Comparison of ENCODE assay signal across 8 mouse cellular contexts in the genomic region with DNA sequence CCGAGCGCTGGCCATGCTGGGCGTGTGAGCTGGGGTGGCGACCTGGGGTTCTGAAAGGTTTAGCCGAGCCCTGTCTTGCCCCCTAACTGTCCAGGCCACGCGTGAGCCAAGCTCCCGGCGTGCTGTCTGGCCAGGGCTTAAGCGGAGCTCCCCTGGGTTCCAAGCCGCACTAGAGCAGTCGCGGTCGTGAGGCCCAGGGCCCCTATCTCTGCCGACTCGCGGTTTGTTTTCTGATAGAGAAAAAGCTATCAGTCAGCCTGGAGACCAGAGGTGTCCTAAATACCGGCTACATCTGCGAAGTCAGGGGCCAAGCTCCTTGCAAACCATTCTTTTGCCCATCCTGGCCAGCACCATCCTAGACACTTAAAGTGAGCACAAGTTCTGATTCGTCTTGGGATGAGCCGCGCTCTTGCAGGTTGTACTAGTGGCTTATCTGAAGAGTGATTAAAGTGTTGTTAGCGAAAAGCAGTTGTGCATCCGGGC. TPM values are rescaled to one million over a fixed set of nuclear protein-coding genes. Genes with fewer than 3 reads are reported as not detected.
DNase-seq lines count a peak whose midpoint lies in the region; ATAC-seq and TF ChIP-seq lines count a peak whose summit lies in the region.

No protein-coding gene starts in this region.

- H3K9ac ChIP-seq in heart, postnatal 0 days (replicated peaks; ENCODE audit: low read depth, low read length), result 0 out of 2 replicates have a peak overlapping the region, but pooled peaks have one; percentile 1
- peak overlapping the region; percentile 40; the same call in 1 of the 2 replicates for H3K9ac ChIP-seq in liver, embryonic 15.5 days

- H3K27me3 ChIP-seq in heart, postnatal 0 days (ENCODE audit: control insufficient read depth, insufficient read depth, low read length), result peaks cover 11% of the 10 kb centered on the region; the same call in 1 of the 2 replicates
- peaks cover 85% of the 10 kb centered on the region for H3K27me3 ChIP-seq in liver, embryonic 15.5 days

- peak overlapping the region; percentile 88 for H3K4me3 ChIP-seq in heart, postnatal 0 days (ENCODE audit: low read depth, low read length)
- peak overlapping the region; percentile 57 for H3K4me3 ChIP-seq in liver, embryonic 15.5 days (replicated peaks)

- DNase-seq in cerebellum, adult 11-12 months, result peak; percentile 45
- DNase-seq in cerebellum, adult 9-10 months, result no peak
- peak; percentile 43 for DNase-seq in ES-CJ7 (ENCODE audit: low read depth, low spot score)
- no peak for DNase-seq in heart, postnatal 0 days (ENCODE audit: low spot score)
- DNase-seq in frontal cortex, adult 2 months (ENCODE audit: extremely low spot score in 1 of 2, low spot score in 1 of 2), result no peak
- DNase-seq in adrenal gland, postnatal 4 days (ENCODE audit: low spot score in 2 of 2), result no peak
- DNase-seq in adrenal gland, postnatal 25 days, result no peak

- ATAC-seq in heart, postnatal 0 days (ENCODE audit: insufficient read depth, low read depth), result no peak
- no peak for ATAC-seq in liver, embryonic 15.5 days (ENCODE audit: insufficient read depth)

- TF ChIP-seq CTCF in heart, postnatal 0 days (IDR thresholded peaks at IDR 0.05; ENCODE audit: low read depth), result no peak

- H3K4me1 ChIP-seq in heart, postnatal 0 days (ENCODE audit: control insufficient read depth, insufficient read depth), result no peaks in the 10 kb centered on the region
- peaks cover 8% of the 10 kb centered on the region for H3K4me1 ChIP-seq in liver, embryonic 15.5 days (replicated peaks)

- H3K4me2 ChIP-seq in heart, postnatal 0 days (ENCODE audit: low read depth, low read length), result peak overlapping the region; percentile 93
- peak overlapping the region; percentile 60 for H3K4me2 ChIP-seq in liver, embryonic 15.5 days

- WGBS in heart, postnatal 0 days, result 4% methylated on average over 24 of the region's 24 CpGs
- WGBS in liver, embryonic 15.5 days (ENCODE audit: insufficient replicate concordance), result 2% methylated on average over 24 of the region's 24 CpGs

- H3K36me3 ChIP-seq in heart, postnatal 0 days (replicated peaks; ENCODE audit: control insufficient read depth, insufficient read depth, low read length), result no peaks in the 10 kb centered on the region
- H3K36me3 ChIP-seq in liver, embryonic 15.5 days (replicated peaks), result no peaks in the 10 kb centered on the region

- H3K27ac ChIP-seq in heart, postnatal 0 days (ENCODE audit: low read depth), result no peak overlapping the region
- peak overlapping the region; percentile 69 for H3K27ac ChIP-seq in liver, embryonic 15.5 days (replicated peaks)

- no peaks in the 10 kb centered on the region for H3K9me3 ChIP-seq in heart, postnatal 0 days (replicated peaks; ENCODE audit: control insufficient read depth, low read length)
- H3K9me3 ChIP-seq in liver, embryonic 15.5 days (replicated peaks), result no peaks in the 10 kb centered on the region

- TF ChIP-seq EP300 in heart, postnatal 0 days (IDR thresholded peaks at IDR 0.05; ENCODE audit: low read depth), result no peak

RNA-seq across cellular contexts. Expression of gene Prox1, which starts 2.5 kb away (rescaled TPM):
- total RNA-seq in heart, postnatal 0 days (2014; rRNA removed; ENCODE audit: low replicate concordance), result 23.1 and 31.5 TPM in 2 replicates
- polyA plus RNA-seq in heart, postnatal 0 days (2015; fragmentation: Nextera tagmentation; extraction: Ambion mirVana), result 17.3 and 17.8 TPM in 2 replicates
- polyA plus RNA-seq in liver, embryonic 15.5 days (2015; fragmentation: Nextera tagmentation; extraction: Ambion mirVana), result 5.2 and 6.1 TPM in 2 replicates
- 2.8 and 2.9 TPM in 2 replicates for polyA plus RNA-seq in frontal cortex, adult 2 months (2012; rRNA removed)
- total RNA-seq in adrenal gland, postnatal 4 days (2021), result 10 to 100 TPM; 42.7 to 52.3 TPM
- 52.6 and 66.7 TPM in 2 replicates for total RNA-seq in adrenal gland, postnatal 25 days (2021)

Comparison
In these comparisons a context has a peak if more than half of its experiments do, and no peak if none do; other contexts are left out.
1. DNase-seq: peak in cerebellum, adult 11-12 months (single experiment) and ES-CJ7 (single experiment); none in cerebellum, adult 9-10 months (single experiment), heart, postnatal 0 days (single experiment), frontal cortex, adult 2 months (0 of 2), adrenal gland, postnatal 4 days (0 of 2) and adrenal gland, postnatal 25 days (single experiment).